In genomic region chr7:68097081-68097836, GRCm38 (mm10) we compare ENCODE assay signal across 17 mouse cellular contexts.
DNase-seq lines count a peak whose midpoint lies in the region; ATAC-seq lines count a peak whose summit lies in the region.
"Had no signal": no experiment of that assay in that cellular context is flagged by ENCODE, and none has a peak within 500 bp of the region (broad histone marks: within the 10 kb centered on the region; RNA-seq: fewer than 3 reads in every experiment).

No protein-coding gene starts in this region.

- no peaks in the 10 kb centered on the region for H3K27me3 ChIP-seq in limb, embryonic 10.5 days (ENCODE audit: low read depth, poor library complexity, severe bottlenecking)
- H3K27me3 ChIP-seq in forebrain, embryonic 13.5 days = no peaks in the 10 kb centered on the region
- H3K27me3 ChIP-seq: hindbrain, embryonic 13.5 days; midbrain, embryonic 15.5 days had no signal

- no peak overlapping the region for H3K4me2 ChIP-seq in forebrain, embryonic 13.5 days
- H3K4me2 ChIP-seq: hindbrain, embryonic 13.5 days; midbrain, embryonic 15.5 days had no signal

- DNase-seq in kidney, adult 11 months = peak; percentile 93
- DNase-seq in kidney, postnatal 4 days = no peak
- peak; percentile 65 for DNase-seq in adrenal gland, postnatal 10 days
- peak; percentile 45 to 63 for DNase-seq in adrenal gland, postnatal 36 days
- peak; percentile 58 for DNase-seq in kidney, postnatal 10 days
- no peak for DNase-seq in limb, embryonic 10.5 days (ENCODE audit: low spot score)
- DNase-seq: cerebellum, adult 9-10 months; liver; retina, postnatal 1 day; right cerebral cortex, postnatal 4 days; thymus, postnatal 14 days had no signal

- H3K27ac ChIP-seq in limb, embryonic 10.5 days = no peak overlapping the region
- H3K27ac ChIP-seq in forebrain, embryonic 13.5 days = no peak overlapping the region
- H3K27ac ChIP-seq: hindbrain, embryonic 13.5 days; midbrain, embryonic 15.5 days had no signal

- peaks cover 48% of the 10 kb centered on the region for H3K4me1 ChIP-seq in limb, embryonic 10.5 days
- peaks cover 25% of the 10 kb centered on the region for H3K4me1 ChIP-seq in forebrain, embryonic 13.5 days
- H3K4me1 ChIP-seq: midbrain, embryonic 15.5 days had no signal

- H3K9me3 ChIP-seq in limb, embryonic 10.5 days (replicated peaks) = no peaks in the 10 kb centered on the region
- H3K9me3 ChIP-seq in forebrain, embryonic 13.5 days (replicated peaks) = no peaks in the 10 kb centered on the region
- H3K9me3 ChIP-seq: G1E; hindbrain, embryonic 13.5 days; midbrain, embryonic 15.5 days had no signal

- no peak overlapping the region for H3K9ac ChIP-seq in forebrain, embryonic 13.5 days
- H3K9ac ChIP-seq: hindbrain, embryonic 13.5 days; midbrain, embryonic 15.5 days had no signal

- H3K36me3 ChIP-seq in limb, embryonic 10.5 days = peaks cover 34% of the 10 kb centered on the region
- H3K36me3 ChIP-seq in forebrain, embryonic 13.5 days (ENCODE audit: poor library complexity, severe bottlenecking) = no peaks in the 10 kb centered on the region
- H3K36me3 ChIP-seq: G1E; hindbrain, embryonic 13.5 days; midbrain, embryonic 15.5 days had no signal

- H3K4me3 ChIP-seq in limb, embryonic 10.5 days = no peak overlapping the region
- no peak overlapping the region for H3K4me3 ChIP-seq in forebrain, embryonic 13.5 days
- H3K4me3 ChIP-seq: hindbrain, embryonic 13.5 days; midbrain, embryonic 15.5 days had no signal

- no peak for ATAC-seq in forebrain, embryonic 13.5 days
- ATAC-seq: CD4-positive, CD25-positive, alpha-beta regulatory T cell, adult 4 months; forebrain, embryonic 14.5 days; midbrain, embryonic 15.5 days had no signal

- WGBS in limb, embryonic 10.5 days = 92% methylated on average over 7 of the region's 7 CpGs
- WGBS in forebrain, embryonic 13.5 days = 93% methylated on average over 7 of the region's 7 CpGs

Comparison
In these comparisons a context has a peak if more than half of its experiments do, and no peak if none do; other contexts are left out.
1. DNase-seq: peak in kidney, adult 11 months (single experiment), adrenal gland, postnatal 10 days (single experiment), adrenal gland, postnatal 36 days (2 of 2) and kidney, postnatal 10 days (single experiment); none in kidney, postnatal 4 days (0 of 2) and limb, embryonic 10.5 days (single experiment).